Mouse (Mus musculus) left cerebral cortex, postnatal 14 days (tissue): ENCODE measurements around the gene Olfr1333. TPM values are rescaled to one million over a fixed set of nuclear protein-coding genes. Genes with fewer than 3 reads are reported as not detected.
"Not testable (repeated sequence)": the region's sequence is repeated elsewhere in the genome, so short reads cannot be mapped to it uniquely, and the experiment has no call there.

Experiments used
- DNase-seq, 2 experiments: peaks; one replicate each; pipeline ENCODE4 v3.0.0; 2021 to 2022; ENCODE audit warnings: low spot score in 2 of 2, mixed read lengths in 1 of 2
- intact Hi-C: fragments of 180-260 bp; cut with DNase I; formaldehyde crosslinking; loops from one replicate; pipeline ENCODE4 v1.15.1; 2025
- long read RNA-seq, 2 experiments: library from polyadenylated mRNA; stranded (forward); transcript quantifications; one replicate each; pipeline ENCODE4 v2.0.0; 2021
- total RNA-seq, 2 experiments: library from RNA; stranded (reverse); gene quantifications; 2 replicates each; pipeline ENCODE4 v1.2.3; 2021

The Olfr1333 gene
- not detected for total RNA-seq
- long read RNA-seq, experiment 1: 0 reads
- long read RNA-seq, experiment 2: 0 reads

GRCm38 (mm10) chr4:118836179-118836578, at the start of gene Olfr1333:
TSS of gene Olfr1333 (minus strand) at chr4:118836279.
- DNase-seq: no peak
- intact Hi-C loops: no loop called here

GRCm38 (mm10) chr4:118867566-118867965, 31.5 kb upstream of the Olfr1333 start:
- DNase-seq: no peak
- intact Hi-C loops: no loop called here

- intact Hi-C loops: no loop called here
- no peak for DNase-seq
These were observed 28.3 kb upstream of the Olfr1333 start, which contains the start of gene Olfr1331 for GRCm38 (mm10) chr4:118864349-118864748. TSS of gene Olfr1331 (plus strand) at chr4:118864649.

- peak in 1 of 2 experiments; percentile 2 for DNase-seq
- intact Hi-C loops: no loop called here
These were observed 26.6 kb upstream of the Olfr1333 start for GRCm38 (mm10) chr4:118862704-118863103.

- DNase-seq: no peak
These were observed 25.7 kb upstream of the Olfr1333 start for GRCm38 (mm10) chr4:118861791-118862190.

GRCm38 (mm10) chr4:118818921-118819320, 17.2 kb downstream of the Olfr1333 start:
- no peak for DNase-seq
- intact Hi-C loops: no loop called here

More at GRCm38 (mm10) chr4:118861791-118862190, 25.7 kb upstream of the Olfr1333 start:
- intact Hi-C loops: no loop called here

GRCm38 (mm10) chr4:118809844-118810243, 26.2 kb downstream of the Olfr1333 start, which contains the start of gene Olfr1335:
TSS of gene Olfr1335 (minus strand) at chr4:118809944.
- intact Hi-C loops: no loop called here
- DNase-seq: no peak

- intact Hi-C loops, DNase-seq: not testable (repeated sequence)
These were observed 43.3 kb downstream of the Olfr1333 start for GRCm38 (mm10) chr4:118792796-118793195.

GRCm38 (mm10) chr4:118782486-118782885, 53.6 kb downstream of the Olfr1333 start, which contains the start of gene Olfr1337:
TSS of gene Olfr1337 (minus strand) at chr4:118782586.
- intact Hi-C loops: no loop called here
- no peak for DNase-seq

Other genes starting within 250 kb of the Olfr1333 start
- under 1 TPM; 0.62 to 0.80 TPM for gene Cfap57, start 215.5 kb downstream of the Olfr1333 start, total RNA-seq
- 10 to 100 TPM; 48.4 to 57.7 TPM for gene Ebna1bp2, start 215.5 kb downstream of the Olfr1333 start, total RNA-seq
- gene Olfr62, start 177.3 kb downstream of the Olfr1333 start, total RNA-seq: not detected
- not detected for gene Olfr1342, start 143.5 kb downstream of the Olfr1333 start, total RNA-seq
- not detected for gene Olfr1341, start 132.8 kb downstream of the Olfr1333 start, total RNA-seq
- gene Olfr1340, start 116.1 kb downstream of the Olfr1333 start, total RNA-seq: not detected
- gene Olfr1339, start 104.1 kb downstream of the Olfr1333 start, total RNA-seq: not detected
- gene Olfr1338, start 77.5 kb downstream of the Olfr1333 start, total RNA-seq: not detected
- gene Olfr1337, start 53.7 kb downstream of the Olfr1333 start, total RNA-seq: not detected
- gene Olfr1335, start 26.3 kb downstream of the Olfr1333 start, total RNA-seq: not detected
- not detected for gene Olfr1331, start 28.4 kb upstream of the Olfr1333 start, total RNA-seq
- gene Olfr1330, start 52.3 kb upstream of the Olfr1333 start, total RNA-seq: not detected
- gene Olfr1329, start 81.2 kb upstream of the Olfr1333 start, total RNA-seq: not detected
- not detected for gene Olfr1328, start 102.3 kb upstream of the Olfr1333 start, total RNA-seq
- under 1 TPM; 0.32 to 0.33 TPM for gene Lao1, start 125.3 kb upstream of the Olfr1333 start, total RNA-seq